ENCODE assay signal across 8 mouse cellular contexts in genomic region chr3:136670360-136671131, GRCm38 (mm10). TPM values are rescaled to one million over a fixed set of nuclear protein-coding genes. Genes with fewer than 3 reads are reported as not detected.
DNase-seq lines count a peak whose midpoint lies in the region; ATAC-seq and TF ChIP-seq lines count a peak whose summit lies in the region.

No protein-coding gene starts in this region.

- DNase-seq in CD8-positive naive resting alpha-beta T cell, adult 2 months (ENCODE audit: low read depth in 2 of 2, low spot score in 2 of 2): peak; percentile 28 to 46
- peak; percentile 38 for DNase-seq in heart, postnatal 0 days (ENCODE audit: low spot score)
- peak; percentile 79 to 86 for DNase-seq in kidney, postnatal 4 days
- peak; percentile 62 to 64 for DNase-seq in lung, adult 18-20 months
- DNase-seq in testis, postnatal 10 days (ENCODE audit: low spot score): peak; percentile 86

- peaks cover 13% of the 10 kb centered on the region for H3K4me1 ChIP-seq in brown adipose tissue, adult 24 weeks (ENCODE audit: control insufficient read depth, insufficient read depth, insufficient read length, low read length)
- peaks cover 21% of the 10 kb centered on the region for H3K4me1 ChIP-seq in forebrain, embryonic 12.5 days
- peaks cover 33% of the 10 kb centered on the region for H3K4me1 ChIP-seq in heart, postnatal 0 days (ENCODE audit: control insufficient read depth, insufficient read depth)
- peaks cover 36% of the 10 kb centered on the region for H3K4me1 ChIP-seq in neural tube, embryonic 15.5 days

- 0 out of 2 replicates have a peak, but pooled peaks have one; percentile 4 for TF ChIP-seq CTCF in heart, postnatal 0 days (IDR thresholded peaks at IDR 0.05; ENCODE audit: low read depth)

- no peaks in the 10 kb centered on the region for H3K9me3 ChIP-seq in forebrain, embryonic 12.5 days
- H3K9me3 ChIP-seq in heart, postnatal 0 days (replicated peaks; ENCODE audit: control insufficient read depth, low read length): no peaks in the 10 kb centered on the region
- no peaks in the 10 kb centered on the region for H3K9me3 ChIP-seq in neural tube, embryonic 15.5 days (replicated peaks)

- H3K9ac ChIP-seq in forebrain, embryonic 12.5 days: peak overlapping the region; percentile 87
- H3K9ac ChIP-seq in heart, postnatal 0 days (replicated peaks; ENCODE audit: low read depth, low read length): peak overlapping the region; percentile 75
- H3K9ac ChIP-seq in neural tube, embryonic 15.5 days (replicated peaks): peak overlapping the region; percentile 90

- H3K27me3 ChIP-seq in forebrain, embryonic 12.5 days: no peaks in the 10 kb centered on the region
- no peaks in the 10 kb centered on the region for H3K27me3 ChIP-seq in heart, postnatal 0 days (ENCODE audit: control insufficient read depth, insufficient read depth, low read length)
- no peaks in the 10 kb centered on the region for H3K27me3 ChIP-seq in neural tube, embryonic 15.5 days (replicated peaks)

- H3K4me3 ChIP-seq in brown adipose tissue, adult 24 weeks (ENCODE audit: insufficient read depth, low read depth, low read length): peak overlapping the region; percentile 90
- H3K4me3 ChIP-seq in forebrain, embryonic 12.5 days (replicated peaks): peak overlapping the region; percentile 83
- peak overlapping the region; percentile 79 for H3K4me3 ChIP-seq in heart, postnatal 0 days (ENCODE audit: low read depth, low read length)
- H3K4me3 ChIP-seq in neural tube, embryonic 15.5 days (replicated peaks): peak overlapping the region; percentile 94

- no peak for TF ChIP-seq EP300 in heart, postnatal 0 days (IDR thresholded peaks at IDR 0.05; ENCODE audit: low read depth)

- no peaks in the 10 kb centered on the region for H3K36me3 ChIP-seq in forebrain, embryonic 12.5 days (replicated peaks)
- H3K36me3 ChIP-seq in heart, postnatal 0 days (replicated peaks; ENCODE audit: control insufficient read depth, insufficient read depth, low read length): no peaks in the 10 kb centered on the region
- no peaks in the 10 kb centered on the region for H3K36me3 ChIP-seq in neural tube, embryonic 15.5 days

- peak overlapping the region; percentile 78 for H3K27ac ChIP-seq in brown adipose tissue, adult 24 weeks (replicated peaks; ENCODE audit: low read depth, low read length)
- H3K27ac ChIP-seq in forebrain, embryonic 12.5 days: peak overlapping the region; percentile 95
- peak overlapping the region; percentile 96 for H3K27ac ChIP-seq in heart, postnatal 0 days (ENCODE audit: low read depth)
- peak overlapping the region; percentile 99 for H3K27ac ChIP-seq in neural tube, embryonic 15.5 days (replicated peaks)

- peak overlapping the region; percentile 77 for H3K4me2 ChIP-seq in forebrain, embryonic 12.5 days
- peak overlapping the region; percentile 88 for H3K4me2 ChIP-seq in heart, postnatal 0 days (ENCODE audit: low read depth, low read length)
- H3K4me2 ChIP-seq in neural tube, embryonic 15.5 days: peak overlapping the region; percentile 73

- ATAC-seq in forebrain, embryonic 12.5 days (ENCODE audit: low FRiP score): peak; percentile 59
- peak; percentile 21 for ATAC-seq in heart, postnatal 0 days (ENCODE audit: insufficient read depth, low read depth)
- peak; percentile 56 for ATAC-seq in neural tube, embryonic 15.5 days (ENCODE audit: low FRiP score)

- under 1% methylated on average over 92 of the region's 92 CpGs for WGBS in forebrain, embryonic 12.5 days
- under 1% methylated on average over 64 of the region's 92 CpGs for WGBS in heart, postnatal 0 days
- WGBS in neural tube, embryonic 15.5 days: under 1% methylated on average over 84 of the region's 92 CpGs

RNA-seq across cellular contexts. Expression of gene Ppp3ca, which starts 0.6 kb away (rescaled TPM):
- 21.5 and 29.3 TPM in 2 replicates for polyA plus RNA-seq in brown adipose tissue, adult 24 weeks (2012; ENCODE audit: insufficient read depth, insufficient read length, missing spikeins)
- 84.3 and 92.4 TPM in 2 replicates for polyA plus RNA-seq in forebrain, embryonic 12.5 days (2016; fragmentation: Nextera tagmentation; extraction: Ambion mirVana)
- 34.6 and 39.7 TPM in 2 replicates for total RNA-seq in heart, postnatal 0 days (2014; rRNA removed; ENCODE audit: low replicate concordance)
- 37.1 and 39.2 TPM in 2 replicates for polyA plus RNA-seq in heart, postnatal 0 days (2015; fragmentation: Nextera tagmentation; extraction: Ambion mirVana)
- polyA plus RNA-seq in neural tube, embryonic 15.5 days (2015; fragmentation: Nextera tagmentation; extraction: Ambion mirVana): 166 and 190 TPM in 2 replicates

Comparison
In these comparisons a context has a peak if more than half of its experiments do, and no peak if none do; other contexts are left out.
1. Peak in every context shown above with its lines: DNase-seq, ATAC-seq, H3K4me3 ChIP-seq and H3K27ac ChIP-seq.